Mouse (Mus musculus) G1E (cell line): Measurements from ENCODE around the gene Arhgap8.
"Not testable (repeated sequence)": the region's sequence is repeated elsewhere in the genome, so short reads cannot be mapped to it uniquely, and the experiment has no call there.

Experiments
- CTCF ChIP-seq: IDR thresholded peaks from 2 replicates; pipeline ENCODE4 v1.5.1; 2012; ENCODE audit warnings: low read depth, low read length, inconsistent platforms, mixed read lengths
- GATA1 ChIP-seq: IDR thresholded peaks from 2 replicates; pipeline ENCODE4 v1.6.1; 2012; ENCODE audit warnings: borderline replicate concordance, low read length, inconsistent platforms, mixed read lengths
- POLR2AphosphoS5 ChIP-seq: IDR thresholded peaks from 2 replicates; pipeline ENCODE4 v1.6.1; 2012; ENCODE audit warnings: low read depth, low read length, inconsistent platforms; ENCODE audit not compliant: insufficient replicate concordance
- TAL1 ChIP-seq: conservative IDR thresholded peaks from 2 replicates; pipeline ENCODE4 v1.6.1; 2012; ENCODE audit warnings: low read depth, low read length, inconsistent platforms, mixed read lengths

DNA sequence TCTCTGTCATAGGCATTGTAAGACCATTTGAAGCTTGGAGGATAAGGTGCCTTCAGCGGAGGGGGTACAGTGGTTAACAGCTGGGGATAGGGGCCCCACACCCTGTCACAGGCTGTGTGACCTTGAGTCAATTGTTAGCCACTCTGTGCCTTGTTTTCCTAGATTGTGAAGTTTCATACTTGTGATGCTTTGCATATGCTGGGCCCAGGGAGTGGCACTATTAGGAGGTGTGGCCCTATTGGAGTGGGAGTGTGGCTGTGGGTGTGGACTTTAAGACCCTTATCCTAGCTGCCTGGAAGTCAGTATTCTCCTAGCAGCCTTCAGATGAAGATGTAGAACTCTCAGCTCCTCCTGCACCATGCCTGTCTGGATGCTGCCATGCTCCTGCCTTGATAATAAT lies 3.8 kb downstream of the Arhgap8 start:
- TF ChIP-seq CTCF, GATA1, POLR2AphosphoS5, TAL1: not testable (repeated sequence)
